Mouse (Mus musculus) megakaryocyte, embryonic 14.5 days (primary cell): Measurements from ENCODE around the gene Sh2d6.

Source experiments
- FLI1 ChIP-seq: IDR thresholded peaks from 2 replicates; pipeline ENCODE4 v1.6.1; 2012; ENCODE audit warnings: low read length, inconsistent platforms, mixed read lengths
- GATA1 ChIP-seq: IDR thresholded peaks from 3 replicates; pipeline ENCODE4 v1.6.1; 2012; ENCODE audit warnings: mixed read lengths, low read length, inconsistent platforms, borderline replicate concordance

DNA sequence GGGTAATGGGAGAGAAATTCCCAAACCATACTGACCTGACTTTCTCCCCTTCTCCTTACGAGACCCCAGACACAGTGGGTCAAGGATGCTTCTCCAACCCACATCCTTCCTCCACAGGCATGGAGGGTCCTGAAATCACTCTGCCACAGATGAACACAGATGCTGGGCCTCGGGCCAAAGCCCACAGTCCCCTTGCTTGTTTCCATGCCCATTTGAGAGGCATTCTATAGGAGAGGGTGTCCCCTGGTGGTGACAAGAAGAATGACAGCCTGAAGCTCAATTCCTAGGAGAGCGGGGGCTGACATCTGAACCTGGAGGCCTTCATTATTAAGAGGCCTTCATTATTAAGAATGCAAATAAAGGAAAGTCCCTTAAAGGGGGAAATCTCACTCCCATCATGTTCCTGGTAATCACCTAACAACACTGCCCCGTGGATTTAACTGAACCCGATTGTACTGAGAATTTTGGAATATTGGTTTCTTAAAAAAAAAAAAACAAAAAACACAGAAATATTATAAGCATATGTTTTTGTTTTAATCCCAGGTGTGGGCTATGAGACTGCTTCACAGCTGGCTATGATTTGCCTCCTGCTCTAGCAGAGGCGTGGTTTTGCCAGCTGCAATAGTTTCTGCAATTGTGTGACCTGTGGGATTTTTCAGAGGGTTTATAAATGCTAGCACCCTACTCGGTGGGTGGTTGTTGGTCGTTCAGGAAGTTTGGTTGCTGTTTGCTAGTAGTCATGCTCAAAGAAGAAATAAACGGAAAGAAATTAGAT is 12.7 kb upstream of the Sh2d6 start:
- no peak for TF ChIP-seq GATA1
- TF ChIP-seq FLI1, result no peak
